Mouse (Mus musculus) neural tube, embryonic 11.5 days (tissue): ENCODE results near the gene Pigyl. TPM values are rescaled to one million over a fixed set of nuclear protein-coding genes. Genes with fewer than 3 reads are reported as not detected.
A peak's percentile ranks its signal among the peaks of the same experiment; 100 is the strongest.

Experiments
- ATAC-seq: fragments of 200-750 bp; cut with Nextera tagmentation; 2 replicates; pipeline ENCODE4 v1.8.0; 2017; ENCODE audit warnings: moderate number of reproducible peaks, mild to moderate bottlenecking, moderate TSS enrichment, moderate library complexity; ENCODE audit not compliant: insufficient read depth, low FRiP score, low TSS enrichment
- DNase-seq: peaks from one replicate; pipeline ENCODE4 v3.0.0-alpha.2; 2015; ENCODE audit warnings: low spot score
- H3K27ac ChIP-seq: fragments of 300-500 bp; sonication (generic); 2 replicates; pipeline ENCODE4 v1.5.1; 2014; ENCODE audit warnings: low read depth, mild to moderate bottlenecking, low read length
- H3K27me3 ChIP-seq: fragments of 300-500 bp; sonication (generic); 2 replicates; pipeline ENCODE4 v1.6.1; 2014; ENCODE audit warnings: mild to moderate bottlenecking, low read length, mixed read lengths; ENCODE audit not compliant: control insufficient read depth, insufficient read depth
- H3K36me3 ChIP-seq: fragments of 300-500 bp; sonication (generic); 2 replicates; pipeline ENCODE4 v1.6.1; 2014; ENCODE audit warnings: mild to moderate bottlenecking, low read length, moderate library complexity, mixed read lengths; ENCODE audit not compliant: control insufficient read depth, insufficient read depth
- H3K4me1 ChIP-seq: fragments of 300-500 bp; sonication (generic); 2 replicates; pipeline ENCODE4 v1.6.1; 2014; ENCODE audit warnings: low read length, mixed read lengths; ENCODE audit not compliant: control insufficient read depth, insufficient read depth
- H3K4me2 ChIP-seq: fragments of 300-500 bp; sonication (generic); 2 replicates; pipeline ENCODE4 v1.6.1; 2014; ENCODE audit warnings: low read depth, mild to moderate bottlenecking, moderate library complexity
- H3K4me3 ChIP-seq: fragments of 300-500 bp; sonication (generic); 2 replicates; pipeline ENCODE4 v1.5.1; 2014; ENCODE audit warnings: low read depth, low read length
- H3K9ac ChIP-seq: fragments of 300-500 bp; sonication (generic); 2 replicates; pipeline ENCODE4 v1.6.1; 2014; ENCODE audit warnings: mild to moderate bottlenecking, low read length
- H3K9me3 ChIP-seq: fragments of 300-500 bp; sonication (generic); 2 replicates; pipeline ENCODE4 v1.6.1; 2016; ENCODE audit warnings: low read length; ENCODE audit not compliant: control insufficient read depth
- WGBS: fragments of 180-500 bp; shearing (Covaris S2); extraction: QIAGEN DNeasy Blood & Tissue Kit; methylation state at CpG from one replicate; pipeline ENCODE4 v1.1.7; 2014; 5-methylcytosine and 5-hydroxymethylcytosine counted together
- polyA plus RNA-seq: library from polyadenylated mRNA; unstranded; fragments of >200 nt; fragmentation: Nextera tagmentation; extraction: Ambion mirVana; gene quantifications from 2 replicates; pipeline ENCODE4 v1.2.1, GENCODE M21; 2014

The Pigyl gene
- polyA plus RNA-seq, 1 experiment from 2014 or later, result 59.7 TPM

DNA sequence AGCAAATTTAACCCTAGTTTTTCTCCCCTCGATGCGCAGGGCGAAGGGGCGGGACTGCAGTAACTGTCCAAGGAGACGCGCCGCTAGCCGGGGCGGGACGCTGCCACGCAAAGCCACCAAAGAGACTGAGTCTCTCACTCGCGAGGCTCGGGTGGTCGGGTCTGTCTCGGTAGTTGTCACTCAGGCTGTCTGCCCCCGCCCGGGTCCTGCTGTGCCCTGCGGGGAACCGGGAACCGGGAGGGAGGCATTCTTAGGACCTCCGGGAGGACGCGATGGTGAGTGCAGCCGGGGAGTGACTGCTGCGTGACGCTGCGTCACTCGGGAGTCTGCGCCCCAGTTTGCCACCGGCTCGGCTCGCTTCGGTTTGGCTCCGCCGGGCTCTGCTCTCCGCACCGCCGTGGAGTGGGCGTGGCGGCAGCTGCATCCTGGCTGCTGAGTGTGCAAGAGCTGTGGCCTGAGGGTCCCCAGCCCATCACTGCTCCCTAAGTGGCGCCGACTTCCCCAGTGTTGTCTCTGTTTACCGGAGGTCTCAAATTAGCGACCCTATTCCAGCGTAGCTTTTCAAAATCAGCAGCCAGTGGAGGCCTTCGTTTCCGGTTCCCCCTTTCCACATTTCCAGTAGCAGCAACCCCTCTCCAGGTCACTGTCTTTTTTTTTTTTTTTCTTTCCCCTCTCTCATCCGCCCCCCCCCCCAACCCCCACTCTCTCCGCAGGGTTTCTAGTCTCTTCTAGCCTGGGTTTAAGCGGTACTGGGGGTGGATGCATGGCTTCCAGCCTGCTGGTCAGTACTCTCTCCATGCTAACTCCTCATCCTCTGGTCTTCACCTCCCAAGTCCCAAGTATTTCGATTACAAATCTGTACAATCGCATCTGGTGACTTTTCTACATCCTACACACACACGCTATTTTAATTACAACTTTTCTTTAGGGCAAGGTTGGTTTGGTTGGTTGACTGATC is 8.3 kb downstream of the Pigyl start:
- peak overlapping the region; percentile 70 for H3K9ac ChIP-seq
- DNase-seq (peak; percentile 75), ATAC-seq (peak; percentile 73)
- no peaks in the 10 kb centered on the region for H3K36me3 ChIP-seq
- peak overlapping the region; percentile 98 for H3K4me2 ChIP-seq
- H3K27me3 ChIP-seq, result no peaks in the 10 kb centered on the region
- H3K9me3 ChIP-seq, result no peaks in the 10 kb centered on the region
- H3K27ac ChIP-seq, result no peak overlapping the region
- peak overlapping the region; percentile 61 for H3K4me3 ChIP-seq
- WGBS, result 2% methylated on average over 53 of the region's 54 CpGs
- H3K4me1 ChIP-seq, result no peaks in the 10 kb centered on the region

DNA sequence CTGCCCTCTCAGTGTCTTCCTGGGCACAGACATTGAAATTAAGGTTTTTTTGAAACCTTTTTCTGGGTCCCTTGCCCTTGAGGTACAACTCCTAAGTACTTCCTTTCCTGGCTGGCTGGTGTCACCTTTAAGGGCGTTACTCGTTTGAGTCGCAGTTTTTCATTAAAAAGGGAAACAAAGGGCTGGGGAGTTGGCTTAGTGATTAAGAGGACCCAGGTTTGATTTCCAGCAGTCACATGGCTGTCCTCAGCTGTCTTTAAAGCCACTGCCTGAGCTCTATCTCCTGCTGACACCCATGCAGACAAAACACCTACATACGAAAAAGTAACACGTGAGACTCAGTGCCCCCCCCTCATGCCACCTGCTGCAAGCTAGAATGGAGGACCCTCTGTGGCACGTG is 9.3 kb downstream of the Pigyl start:
- no peak for ATAC-seq
- no peaks in the 10 kb centered on the region for H3K4me1 ChIP-seq
- H3K4me2 ChIP-seq, result no peak overlapping the region
- no peaks in the 10 kb centered on the region for H3K27me3 ChIP-seq
- DNase-seq, result no peak
- no peak overlapping the region for H3K4me3 ChIP-seq
- H3K9ac ChIP-seq, result no peak overlapping the region
- WGBS, result 50% methylated on average over 6 of the region's 6 CpGs
- H3K9me3 ChIP-seq, result no peaks in the 10 kb centered on the region
- no peak overlapping the region for H3K27ac ChIP-seq
- H3K36me3 ChIP-seq, result no peaks in the 10 kb centered on the region

DNA sequence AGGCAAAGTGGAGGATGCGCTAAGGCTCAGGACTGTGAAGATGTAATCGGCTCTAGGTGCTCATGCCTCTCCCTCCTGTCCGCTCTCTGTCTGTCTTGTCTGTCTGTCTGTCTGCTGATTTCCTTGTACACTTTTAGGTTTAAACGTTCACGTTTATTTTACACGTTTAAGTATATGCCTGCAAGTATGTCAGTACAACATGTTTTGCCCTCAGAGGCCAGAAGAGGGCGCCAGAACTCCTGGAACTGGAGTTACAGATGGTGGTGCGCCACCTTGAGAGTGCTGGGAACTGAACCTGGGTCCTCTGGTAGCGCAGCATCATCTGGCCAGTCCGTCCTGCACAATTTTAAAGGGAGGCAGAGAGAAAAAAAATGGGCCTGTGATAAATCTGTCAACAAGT is 10.0 kb downstream of the Pigyl start:
- no peak for DNase-seq

DNA sequence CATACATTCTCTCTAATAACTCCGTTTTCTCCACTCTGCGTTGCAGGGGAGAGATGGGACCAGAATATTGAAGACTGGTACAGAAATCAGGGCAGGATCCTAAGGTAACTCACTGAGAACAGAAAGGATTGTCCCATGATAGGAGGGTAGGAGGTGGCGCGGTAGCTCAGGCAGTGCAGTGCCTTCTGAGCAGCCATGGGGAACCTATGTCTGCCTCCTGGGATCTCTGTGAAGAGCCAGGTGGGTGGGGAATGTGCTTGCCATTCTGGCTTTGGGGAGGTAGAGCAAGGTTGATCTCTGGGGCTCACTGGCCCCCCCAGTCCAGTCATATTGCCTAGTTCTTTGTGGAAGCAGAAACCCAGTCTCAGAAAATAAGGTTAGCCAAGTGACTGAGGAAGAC is 11.1 kb downstream of the Pigyl start:
- Histone ChIP-seq H3K27me3 (no peaks in the 10 kb centered on the region), H3K4me2 (no peak overlapping the region), H3K4me1 (no peaks in the 10 kb centered on the region), H3K9me3 (no peaks in the 10 kb centered on the region), H3K36me3 (no peaks in the 10 kb centered on the region), H3K9ac (no peak overlapping the region), H3K27ac (no peak overlapping the region), H3K4me3 (no peak overlapping the region)
- WGBS, result 96% methylated on average over 4 of the region's 4 CpGs
- ATAC-seq, result no peak
- DNase-seq, result no peak

More for the DNA sequence above, 10.0 kb downstream of the Pigyl start:
- Histone ChIP-seq H3K36me3 (no peaks in the 10 kb centered on the region), H3K4me2 (no peak overlapping the region), H3K27me3 (no peaks in the 10 kb centered on the region), H3K9ac (no peak overlapping the region), H3K9me3 (no peaks in the 10 kb centered on the region), H3K4me3 (no peak overlapping the region), H3K4me1 (no peaks in the 10 kb centered on the region), H3K27ac (no peak overlapping the region)
- no peak for ATAC-seq
- 89% methylated on average over 10 of the region's 10 CpGs for WGBS

DNA sequence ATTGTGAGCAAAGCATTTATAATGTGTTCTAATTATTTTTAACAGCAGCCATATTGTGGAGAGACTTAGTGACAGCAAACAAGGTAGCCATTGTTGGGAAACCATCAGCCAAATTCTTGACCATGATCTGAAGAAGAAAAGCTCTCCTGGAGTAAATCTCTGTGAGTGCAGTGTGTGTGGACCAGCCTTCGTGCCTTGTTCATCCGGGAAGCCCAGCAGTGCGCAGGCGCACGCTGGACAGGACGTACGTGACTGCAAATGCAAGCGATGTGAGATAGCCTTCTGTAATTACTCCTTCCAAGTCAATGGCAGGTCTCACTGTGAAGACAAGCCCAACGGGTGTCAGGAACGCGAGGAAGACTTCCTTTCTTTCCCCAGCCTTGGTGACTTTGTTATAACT is 12.7 kb downstream of the Pigyl start:
- no peak overlapping the region for H3K4me2 ChIP-seq
- H3K27me3 ChIP-seq, result no peaks in the 10 kb centered on the region
- WGBS, result 91% methylated on average over 11 of the region's 11 CpGs
- no peak for ATAC-seq
- H3K4me3 ChIP-seq, result no peak overlapping the region
- no peaks in the 10 kb centered on the region for H3K36me3 ChIP-seq
- no peak overlapping the region for H3K9ac ChIP-seq
- no peaks in the 10 kb centered on the region for H3K9me3 ChIP-seq
- H3K4me1 ChIP-seq, result no peaks in the 10 kb centered on the region
- DNase-seq, result no peak
- H3K27ac ChIP-seq, result no peak overlapping the region

DNA sequence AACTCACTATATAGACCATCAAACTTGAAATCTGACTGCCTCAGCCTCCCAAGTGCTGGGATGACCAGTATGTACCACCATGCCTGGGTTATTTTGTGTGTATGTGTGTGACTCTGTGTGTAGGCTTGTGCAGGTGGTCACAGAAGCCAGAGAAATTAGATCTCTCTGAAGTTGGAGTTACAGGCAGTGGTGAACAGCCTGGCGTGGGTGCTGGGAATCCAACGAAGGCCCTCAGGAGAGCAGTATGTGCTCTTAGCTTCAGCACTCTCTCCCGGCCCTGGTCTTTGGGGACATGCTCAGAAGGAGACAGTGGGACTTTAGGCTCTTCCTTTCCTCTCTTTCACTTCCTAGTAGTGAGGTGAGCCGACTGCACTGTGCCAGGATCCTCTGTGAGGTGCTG is 15.7 kb downstream of the Pigyl start:
- no peaks in the 10 kb centered on the region for H3K9me3 ChIP-seq
- no peak overlapping the region for H3K4me3 ChIP-seq
- H3K27me3 ChIP-seq, result no peaks in the 10 kb centered on the region
- H3K27ac ChIP-seq, result no peak overlapping the region
- 83% methylated on average over 4 of the region's 4 CpGs for WGBS
- no peak for DNase-seq
- no peaks in the 10 kb centered on the region for H3K36me3 ChIP-seq
- no peak for ATAC-seq
- H3K4me1 ChIP-seq, result no peaks in the 10 kb centered on the region
- H3K9ac ChIP-seq, result no peak overlapping the region
- no peak overlapping the region for H3K4me2 ChIP-seq

DNA sequence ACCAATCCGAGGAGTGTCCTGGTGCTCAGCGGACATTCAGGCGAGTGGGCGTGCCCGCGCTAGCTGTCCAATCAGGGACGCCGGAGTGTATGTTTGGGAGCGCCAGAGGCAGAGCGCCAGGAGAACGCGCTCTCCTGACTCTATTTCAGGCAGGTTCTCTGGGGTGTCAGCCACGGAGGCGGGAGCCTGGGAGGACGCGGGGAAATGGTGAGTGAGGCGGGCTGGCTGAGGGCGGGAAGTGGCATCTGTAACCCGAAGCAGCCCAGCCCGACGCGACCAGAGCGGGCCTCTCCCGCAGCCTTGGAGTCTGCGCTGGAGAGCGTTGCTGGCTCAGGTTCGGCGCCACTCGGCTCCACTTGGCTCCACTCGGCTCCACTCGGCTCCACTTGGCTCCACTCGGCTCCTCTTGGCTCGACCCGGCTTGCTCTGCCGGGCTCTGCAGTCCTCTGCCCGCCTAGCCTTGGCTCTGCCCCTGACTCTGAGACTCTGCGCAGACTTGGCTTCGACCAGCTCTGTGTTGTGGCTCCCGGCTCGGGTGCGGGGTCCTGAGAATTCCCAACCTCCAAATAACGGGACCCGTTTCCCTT is 31.5 kb downstream of the Pigyl start, which contains the start of gene Zfp872:
Zfp872 (plus strand) TSS at position 66 of the 587 bp plus-strand sequence.
- DNase-seq (peak; percentile 62), ATAC-seq (peak; percentile 68; the same call in 1 of the 2 replicates)
- no peaks in the 10 kb centered on the region for H3K4me1 ChIP-seq
- H3K27ac ChIP-seq, result no peak within 1 kb of the TSS
- H3K9me3 ChIP-seq, result peaks cover 3% of the 10 kb centered on the region; the same call in 1 of the 2 replicates
- H3K4me2 ChIP-seq, result peak within 1 kb of the TSS; percentile 44
- peak within 1 kb of the TSS; percentile 47 for H3K9ac ChIP-seq
- H3K36me3 ChIP-seq, result no peaks in the 10 kb centered on the region
- peak within 1 kb of the TSS; percentile 30 for H3K4me3 ChIP-seq
- 14% methylated on average over 43 of the region's 43 CpGs for WGBS
- peaks cover 2% of the 10 kb centered on the region; the same call in 1 of the 2 replicates for H3K27me3 ChIP-seq

DNA sequence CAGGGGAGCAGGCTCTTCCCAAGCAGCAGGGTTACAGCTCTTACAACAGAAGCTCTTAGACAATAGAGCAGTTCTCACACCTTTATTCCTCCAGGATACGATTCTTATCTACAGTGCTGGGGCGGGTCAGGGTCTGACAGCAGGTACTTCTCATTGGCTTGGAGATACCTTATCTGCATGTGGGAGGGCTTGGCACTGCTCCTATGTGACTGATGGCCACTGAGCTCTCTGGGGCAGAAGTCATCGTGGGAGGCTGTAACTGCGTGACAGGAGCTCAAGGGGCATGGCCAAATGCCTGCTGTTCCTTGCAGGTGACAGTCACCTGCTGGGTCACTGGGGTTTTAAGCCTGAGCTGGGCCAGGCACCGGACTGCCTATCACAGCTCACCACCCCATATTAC is 39.8 kb downstream of the Pigyl start:
- Histone ChIP-seq H3K9me3 (peaks cover 11% of the 10 kb centered on the region), H3K27ac (no peak overlapping the region), H3K9ac (no peak overlapping the region), H3K4me1 (no peaks in the 10 kb centered on the region), H3K4me3 (no peak overlapping the region), H3K36me3 (no peaks in the 10 kb centered on the region), H3K27me3 (no peaks in the 10 kb centered on the region), H3K4me2 (no peak overlapping the region)
- DNase-seq (no peak), ATAC-seq (no peak)
- WGBS, result 45% methylated on average over 5 of the region's 5 CpGs
